Mouse (Mus musculus): ENCODE measurements at regions not wholly inside any gene's neighbourhood (a gene's known extent, or its start where the extent isn't known, plus 50 kb on each side); places are given as distances from the start of the nearest gene placed in this dataset.
"Not testable (repeated sequence)": the region's sequence is repeated elsewhere in the genome, so short reads cannot be mapped to it uniquely, and the experiment has no call there.

- no peak for DNase-seq (ENCODE audit: low read depth)
These were observed 215.3 kb downstream of the 3100002H09Rik start for GRCm38 (mm10) chr4:124395069-124395965.

- no peak for DNase-seq (ENCODE audit: low read depth)
These were observed 217.0 kb downstream of the 3100002H09Rik start for GRCm38 (mm10) chr4:124393595-124393994.

- DNase-seq (ENCODE audit: low read depth): no peak
These were observed 221.5 kb downstream of the 3100002H09Rik start for GRCm38 (mm10) chr4:124389067-124389466.

GRCm38 (mm10) chr4:124385106-124386055 is 225.2 kb downstream of the 3100002H09Rik start:
- no peak for DNase-seq (ENCODE audit: low read depth)

- DNase-seq (ENCODE audit: low read depth): no peak
These were observed 234.1 kb downstream of the 3100002H09Rik start for GRCm38 (mm10) chr4:124376504-124376903.

- no peak for DNase-seq (ENCODE audit: low read depth)
These were observed 235.0 kb downstream of the 3100002H09Rik start for GRCm38 (mm10) chr4:124375581-124375980.

GRCm38 (mm10) chr4:124368831-124369230 is 241.8 kb downstream of the 3100002H09Rik start:
- no peak for DNase-seq (ENCODE audit: low read depth)

GRCm38 (mm10) chr4:124368085-124368484 is 242.5 kb downstream of the 3100002H09Rik start:
- no peak for DNase-seq (ENCODE audit: low read depth)

- no peak for DNase-seq (ENCODE audit: low read depth)
These were observed 250.1 kb downstream of the 3100002H09Rik start for GRCm38 (mm10) chr4:124360578-124360908.

- no peak for DNase-seq (ENCODE audit: low read depth)
These were observed 250.7 kb downstream of the 3100002H09Rik start for GRCm38 (mm10) chr4:124359707-124360577.

- not testable (repeated sequence) for DNase-seq (ENCODE audit: low read depth)
These were observed 252.1 kb downstream of the 3100002H09Rik start for GRCm38 (mm10) chr4:124358456-124358855.

GRCm38 (mm10) chr4:124350361-124350760 is 260.2 kb downstream of the 3100002H09Rik start:
- no peak for DNase-seq (ENCODE audit: low read depth)

GRCm38 (mm10) chr4:124349610-124350295 is 260.9 kb downstream of the 3100002H09Rik start:
- peak; percentile 4 for DNase-seq (ENCODE audit: low read depth)

GRCm38 (mm10) chr4:124349055-124349454 is 261.5 kb downstream of the 3100002H09Rik start:
- no peak for DNase-seq (ENCODE audit: low read depth)

- no peak for DNase-seq (ENCODE audit: low read depth)
These were observed 270.5 kb downstream of the 3100002H09Rik start for GRCm38 (mm10) chr4:124340073-124340472.

GRCm38 (mm10) chr4:124335726-124336125 is 274.9 kb downstream of the 3100002H09Rik start:
- DNase-seq (ENCODE audit: low read depth): peak; percentile 6

GRCm38 (mm10) chr4:124332974-124333373 is 277.6 kb downstream of the 3100002H09Rik start:
- peak; percentile 5 for DNase-seq (ENCODE audit: low read depth)

- DNase-seq (ENCODE audit: low read depth): no peak
These were observed 278.2 kb downstream of the 3100002H09Rik start for GRCm38 (mm10) chr4:124332416-124332815.

- DNase-seq (ENCODE audit: low read depth): no peak
These were observed 281.4 kb downstream of the 3100002H09Rik start for GRCm38 (mm10) chr4:124329107-124329771.

- no peak for DNase-seq (ENCODE audit: low read depth)
These were observed 284.3 kb downstream of the 3100002H09Rik start for GRCm38 (mm10) chr4:124326301-124326700.

All from NIH3T3 (cell line).